Comparison of ENCODE assay signal across 8 mouse cellular contexts in the genomic region with DNA sequence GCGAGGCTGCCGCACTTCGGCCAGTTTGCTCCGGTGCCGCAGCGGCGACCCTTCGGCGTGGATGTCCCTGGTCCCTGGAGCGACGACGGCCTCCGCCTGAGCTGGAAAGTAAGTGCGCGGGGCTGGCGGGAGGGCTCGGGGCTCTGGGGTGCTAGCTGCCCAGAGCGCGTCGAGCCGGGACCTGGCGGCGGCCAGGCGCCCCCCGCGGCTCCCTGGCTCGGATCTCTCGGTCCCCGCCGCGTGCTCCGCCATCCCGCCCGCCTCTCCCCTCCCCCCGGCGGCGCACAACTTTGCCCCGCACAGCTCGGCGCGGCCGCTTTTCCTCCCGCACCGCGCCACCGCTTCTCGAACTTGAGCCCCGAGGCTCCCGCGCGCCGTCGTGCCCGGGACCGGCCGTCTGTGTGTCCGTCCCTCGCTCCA. TPM values are rescaled to one million over a fixed set of nuclear protein-coding genes. Genes with fewer than 3 reads are reported as not detected.
DNase-seq lines count a peak whose midpoint lies in the region; ATAC-seq lines count a peak whose summit lies in the region.

No protein-coding gene starts in this region.

- peak overlapping the region; percentile 86 for H3K4me3 ChIP-seq in neural tube, embryonic 11.5 days (ENCODE audit: low read depth, low read length)
- peak overlapping the region; percentile 94 for H3K4me3 ChIP-seq in embryonic facial prominence, embryonic 11.5 days (ENCODE audit: low read depth, low read length)
- H3K4me3 ChIP-seq in intestine, embryonic 14.5 days (ENCODE audit: low read depth, low read length): peak overlapping the region; percentile 90
- H3K4me3 ChIP-seq in midbrain, embryonic 13.5 days (replicated peaks): peak overlapping the region; percentile 94

- no peaks in the 10 kb centered on the region for H3K27me3 ChIP-seq in neural tube, embryonic 11.5 days (ENCODE audit: control insufficient read depth, insufficient read depth, low read length)
- no peaks in the 10 kb centered on the region for H3K27me3 ChIP-seq in embryonic facial prominence, embryonic 11.5 days (ENCODE audit: control insufficient read depth, insufficient read depth, low read length)
- H3K27me3 ChIP-seq in intestine, embryonic 14.5 days (replicated peaks; ENCODE audit: control insufficient read depth, insufficient read depth, low read length): no peaks in the 10 kb centered on the region
- H3K27me3 ChIP-seq in midbrain, embryonic 13.5 days: no peaks in the 10 kb centered on the region

- ATAC-seq in neural tube, embryonic 11.5 days (ENCODE audit: insufficient read depth, low FRiP score, low TSS enrichment): peak; percentile 59
- peak; percentile 63 for ATAC-seq in embryonic facial prominence, embryonic 11.5 days (replicated peaks; ENCODE audit: insufficient number of reproducible peaks, low FRiP score, low TSS enrichment, low read depth)
- ATAC-seq in intestine, embryonic 14.5 days (replicated peaks; ENCODE audit: low FRiP score, low TSS enrichment, low read depth): peak; percentile 52
- peak; percentile 75 for ATAC-seq in midbrain, embryonic 13.5 days

- under 1% methylated on average over 21 of the region's 58 CpGs for WGBS in neural tube, embryonic 11.5 days
- under 1% methylated on average over 28 of the region's 58 CpGs for WGBS in embryonic facial prominence, embryonic 11.5 days
- WGBS in intestine, embryonic 14.5 days: 1% methylated on average over 36 of the region's 58 CpGs
- WGBS in midbrain, embryonic 13.5 days: under 1% methylated on average over 43 of the region's 58 CpGs

- peaks cover 15% of the 10 kb centered on the region; the same call in 1 of the 2 replicates for H3K4me1 ChIP-seq in neural tube, embryonic 11.5 days (ENCODE audit: control insufficient read depth, insufficient read depth, low read length)
- H3K4me1 ChIP-seq in embryonic facial prominence, embryonic 11.5 days (ENCODE audit: control insufficient read depth, insufficient read depth, low read length): no peaks in the 10 kb centered on the region
- peaks cover 16% of the 10 kb centered on the region for H3K4me1 ChIP-seq in intestine, embryonic 14.5 days (replicated peaks; ENCODE audit: control insufficient read depth, insufficient read depth, low read length)
- H3K4me1 ChIP-seq in midbrain, embryonic 13.5 days (replicated peaks): peaks cover 23% of the 10 kb centered on the region

- H3K36me3 ChIP-seq in neural tube, embryonic 11.5 days (ENCODE audit: control insufficient read depth, insufficient read depth, low read length): no peaks in the 10 kb centered on the region
- H3K36me3 ChIP-seq in embryonic facial prominence, embryonic 11.5 days (replicated peaks; ENCODE audit: control insufficient read depth, insufficient read depth, low read depth, low read length): no peaks in the 10 kb centered on the region
- H3K36me3 ChIP-seq in intestine, embryonic 14.5 days (ENCODE audit: control insufficient read depth, insufficient read depth, low read length): no peaks in the 10 kb centered on the region
- no peaks in the 10 kb centered on the region for H3K36me3 ChIP-seq in midbrain, embryonic 13.5 days

- peak; percentile 50 for DNase-seq in embryo, embryonic 10 days (ENCODE audit: low spot score)
- DNase-seq in embryo, embryonic 9.5 days (ENCODE audit: extremely low spot score): no peak
- DNase-seq in neural tube, embryonic 11.5 days (ENCODE audit: low spot score): peak; percentile 62
- no peak for DNase-seq in neural tube, embryonic 10.5 days (ENCODE audit: extremely low spot score, low spot score)
- no peak for DNase-seq in embryonic facial prominence, embryonic 11.5 days (ENCODE audit: low spot score)
- peak; percentile 82 for DNase-seq in intestine, embryonic 14.5 days (ENCODE audit: low spot score)
- DNase-seq in urinary bladder, adult 2 months (ENCODE audit: low spot score): no peak

- H3K9ac ChIP-seq in neural tube, embryonic 11.5 days (ENCODE audit: low read length): peak overlapping the region; percentile 80
- H3K9ac ChIP-seq in embryonic facial prominence, embryonic 11.5 days (replicated peaks; ENCODE audit: low read length): peak overlapping the region; percentile 85
- H3K9ac ChIP-seq in intestine, embryonic 14.5 days (ENCODE audit: low read length): peak overlapping the region; percentile 81
- H3K9ac ChIP-seq in midbrain, embryonic 13.5 days (replicated peaks): peak overlapping the region; percentile 83

- no peaks in the 10 kb centered on the region for H3K9me3 ChIP-seq in neural tube, embryonic 11.5 days (ENCODE audit: control insufficient read depth, low read length)
- no peaks in the 10 kb centered on the region for H3K9me3 ChIP-seq in embryonic facial prominence, embryonic 11.5 days (replicated peaks; ENCODE audit: control insufficient read depth, low read length)
- H3K9me3 ChIP-seq in intestine, embryonic 14.5 days (ENCODE audit: control insufficient read depth, low read length): no peaks in the 10 kb centered on the region
- H3K9me3 ChIP-seq in midbrain, embryonic 13.5 days: no peaks in the 10 kb centered on the region

- peak overlapping the region; percentile 54 for H3K27ac ChIP-seq in neural tube, embryonic 11.5 days (ENCODE audit: low read depth, low read length)
- peak overlapping the region; percentile 66 for H3K27ac ChIP-seq in embryonic facial prominence, embryonic 11.5 days (replicated peaks; ENCODE audit: low read depth, low read length)
- H3K27ac ChIP-seq in intestine, embryonic 14.5 days (ENCODE audit: low read depth): peak overlapping the region; percentile 84
- peak overlapping the region; percentile 88 for H3K27ac ChIP-seq in midbrain, embryonic 13.5 days

- peak overlapping the region; percentile 47 for H3K4me2 ChIP-seq in neural tube, embryonic 11.5 days (ENCODE audit: low read depth)
- peak overlapping the region; percentile 91 for H3K4me2 ChIP-seq in embryonic facial prominence, embryonic 11.5 days (ENCODE audit: low read depth, low read length)
- peak overlapping the region; percentile 65 for H3K4me2 ChIP-seq in intestine, embryonic 14.5 days (ENCODE audit: low read length)
- peak overlapping the region; percentile 85 for H3K4me2 ChIP-seq in midbrain, embryonic 13.5 days (replicated peaks)

RNA-seq across cellular contexts. Expression of gene Pkp4, which starts 0.4 kb away (rescaled TPM):
- 12.9 and 16.2 TPM in 2 replicates for polyA plus RNA-seq in neural tube, embryonic 11.5 days (2014; fragmentation: Nextera tagmentation; extraction: Ambion mirVana)
- 17.4 and 19.3 TPM in 2 replicates for polyA plus RNA-seq in embryonic facial prominence, embryonic 11.5 days (2014; fragmentation: Nextera tagmentation; extraction: Ambion mirVana)
- 24.4 and 25.6 TPM in 2 replicates for polyA plus RNA-seq in intestine, embryonic 14.5 days (2014; fragmentation: Nextera tagmentation; extraction: Ambion mirVana)
- 17.4 and 17.7 TPM in 2 replicates for polyA plus RNA-seq in midbrain, embryonic 13.5 days (2015; fragmentation: Nextera tagmentation; extraction: Ambion mirVana)
- polyA plus RNA-seq in urinary bladder, adult 2 months (2012; rRNA removed): 38.7 and 55.2 TPM in 2 replicates

RNA-seq across cellular contexts. Expression of gene Ccdc148, which starts 0.5 kb away (rescaled TPM):
- polyA plus RNA-seq in neural tube, embryonic 11.5 days (2014; fragmentation: Nextera tagmentation; extraction: Ambion mirVana): 0.38 and 0.43 TPM in 2 replicates
- polyA plus RNA-seq in embryonic facial prominence, embryonic 11.5 days (2014; fragmentation: Nextera tagmentation; extraction: Ambion mirVana): 0.39 and 0.46 TPM in 2 replicates
- 0.51 and 0.62 TPM in 2 replicates for polyA plus RNA-seq in intestine, embryonic 14.5 days (2014; fragmentation: Nextera tagmentation; extraction: Ambion mirVana)
- polyA plus RNA-seq in midbrain, embryonic 13.5 days (2015; fragmentation: Nextera tagmentation; extraction: Ambion mirVana): 3.3 and 3.9 TPM in 2 replicates
- polyA plus RNA-seq in urinary bladder, adult 2 months (2012; rRNA removed): 0.92 and 0.99 TPM in 2 replicates

Comparison
In these comparisons a context has a peak if more than half of its experiments do, and no peak if none do; other contexts are left out.
1. DNase-seq: peak in embryo, embryonic 10 days (single experiment), neural tube, embryonic 11.5 days (single experiment) and intestine, embryonic 14.5 days (single experiment); none in embryo, embryonic 9.5 days (single experiment), neural tube, embryonic 10.5 days (single experiment), embryonic facial prominence, embryonic 11.5 days (single experiment) and urinary bladder, adult 2 months (single experiment).
2. Peak in every context shown above with its lines, with median percentiles within 50 percentile points of each other: ATAC-seq, H3K27ac ChIP-seq, H3K4me2 ChIP-seq, H3K4me3 ChIP-seq and H3K9ac ChIP-seq.